Mouse (Mus musculus): ENCODE data around the gene Tspoap1. TPM values are rescaled to one million over a fixed set of nuclear protein-coding genes. Genes with fewer than 3 reads are reported as not detected.

Gene Tspoap1
- not detected for polyA plus RNA-seq (2014; fragmentation: Illumina TruSeq; extraction: RNeasy Lipid Tissue Mini Kit (QIAGEN cat#74804); ENCODE audit: low read depth, low replicate concordance)

DNA sequence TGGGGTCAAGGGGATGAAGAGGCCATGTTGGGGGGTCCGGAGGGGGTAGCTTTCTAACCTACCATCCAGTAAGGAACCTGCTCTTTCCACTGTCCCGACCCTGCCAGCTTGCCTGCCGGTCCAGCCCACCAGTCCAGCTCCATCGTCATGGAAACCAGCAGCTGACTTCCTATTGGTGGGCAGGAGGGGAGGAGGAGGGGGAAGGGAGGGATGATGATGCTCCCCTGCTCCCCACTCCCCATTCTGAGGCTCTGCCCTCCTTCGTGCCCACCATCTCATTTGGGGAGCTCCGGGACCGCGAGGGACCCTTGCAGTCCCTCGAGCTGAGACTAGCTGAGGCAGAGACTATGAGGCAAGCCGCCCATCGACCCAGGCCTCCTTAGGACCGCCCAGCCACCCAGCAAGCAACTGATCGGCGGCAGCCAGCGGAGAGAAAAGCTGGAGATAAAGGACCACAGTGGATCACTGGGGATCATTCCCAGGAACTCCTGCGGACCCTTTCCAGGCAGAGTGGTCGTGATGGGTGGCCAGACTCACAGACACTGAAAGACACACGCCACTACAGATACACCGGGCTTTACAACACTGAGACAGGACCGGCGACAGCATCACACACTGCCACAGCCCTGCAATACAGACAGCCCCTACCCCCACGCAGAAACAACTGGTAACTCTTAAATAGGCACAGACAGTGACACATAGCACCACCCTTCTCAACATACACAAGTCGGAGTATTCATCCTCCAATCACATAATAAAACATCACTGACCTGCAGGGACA is at the start of gene Tspoap1:
Gene Tspoap1, plus strand, starts transcription at position 241 of the 781 bp plus-strand sequence.

DNA sequence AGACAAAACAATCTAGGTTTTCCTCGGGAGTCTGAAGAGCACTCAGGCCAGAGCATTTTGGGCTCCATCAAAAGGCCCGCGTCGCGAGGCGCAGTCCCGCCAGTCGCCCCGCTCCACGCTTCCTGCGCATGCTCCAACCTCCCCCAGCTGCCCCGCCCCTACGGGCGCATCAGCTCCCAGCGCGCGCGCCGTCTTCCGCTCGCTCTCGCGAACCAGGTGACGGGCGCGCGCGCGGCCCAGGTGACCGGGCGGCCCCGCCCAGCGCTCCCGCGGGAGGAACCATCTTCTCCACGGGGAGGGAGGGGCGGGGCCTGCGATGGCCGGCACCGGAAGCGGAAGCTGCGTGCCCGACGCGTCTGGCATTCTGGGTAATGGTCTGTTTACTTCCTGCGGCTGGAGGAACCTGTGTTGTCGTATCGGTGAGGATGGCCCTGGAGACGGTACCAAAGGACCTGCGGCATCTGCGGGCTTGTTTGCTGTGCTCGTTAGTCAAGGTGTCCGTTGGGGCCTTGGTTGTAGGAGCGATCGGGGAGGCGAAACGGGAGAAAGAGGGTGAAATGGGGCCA is 23.1 kb upstream of the Tspoap1 start, which contains the start of gene Supt4a:
Gene Supt4a, plus strand, starts transcription at position 378 of the 566 bp plus-strand sequence.

DNA sequence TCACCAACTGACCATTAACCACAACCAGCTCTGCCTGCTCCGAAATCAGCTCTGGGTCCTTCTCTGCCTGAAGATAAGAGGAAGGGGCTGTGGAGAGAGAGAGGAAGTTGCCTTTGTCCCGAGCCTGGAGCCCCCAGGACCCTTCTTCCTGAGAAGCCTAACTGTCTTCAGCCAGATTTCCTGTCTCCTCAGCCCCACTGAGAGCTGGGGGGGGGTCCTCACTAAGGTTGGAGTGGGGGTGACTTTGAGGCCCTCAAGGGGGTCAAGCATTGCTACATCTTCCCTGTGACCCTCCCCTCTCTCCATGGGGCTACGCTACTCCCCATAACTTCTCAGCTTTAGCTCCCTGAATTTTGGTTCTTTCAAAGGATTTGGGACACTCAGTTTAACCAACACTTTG is 33.1 kb downstream of the Tspoap1 start, which contains the start of gene Mpo:
Gene Mpo, plus strand, starts transcription at position 122 of the 400 bp plus-strand sequence.

DNA sequence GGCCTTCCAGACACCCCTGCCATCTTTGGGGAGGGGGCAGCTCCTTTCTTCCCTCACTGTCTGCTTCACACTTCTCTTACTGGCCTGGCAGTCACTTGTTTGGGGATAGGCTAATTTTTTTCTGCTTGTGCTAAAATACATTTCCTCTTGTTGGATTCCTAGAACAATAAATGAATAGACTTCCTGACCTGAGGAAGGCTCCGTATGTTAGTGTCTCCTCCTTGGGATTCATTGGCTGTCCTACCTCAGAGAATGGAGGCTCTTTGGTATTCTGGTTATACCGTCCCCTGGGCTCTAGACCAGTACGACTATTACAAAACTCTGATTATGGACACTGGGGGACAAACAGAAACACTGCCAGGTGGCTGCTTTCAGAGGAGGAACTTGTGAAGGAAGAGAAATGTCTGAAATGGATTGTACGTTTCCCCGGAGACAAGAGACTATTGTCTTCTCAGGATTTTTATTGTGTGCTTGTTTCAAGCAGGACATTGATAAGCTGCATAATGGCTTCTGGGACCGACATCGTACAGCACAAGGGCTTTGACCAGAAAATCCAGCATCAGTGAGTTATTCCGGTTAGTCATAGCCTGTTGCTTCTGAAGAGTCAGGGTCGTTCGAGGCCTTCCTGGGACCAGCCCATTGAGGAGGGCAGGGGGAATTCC is 68.0 kb downstream of the Tspoap1 start, which contains the start of gene Lpo:
Gene Lpo, minus strand, starts transcription at position 51 of the 662 bp plus-strand sequence.

Other genes with a start within 250 kb of the Tspoap1 start
- not detected for gene Gm11492, start 193.9 kb upstream of the Tspoap1 start, polyA plus RNA-seq (2014; fragmentation: Illumina TruSeq; extraction: RNeasy Lipid Tissue Mini Kit (QIAGEN cat#74804); ENCODE audit: low read depth, low replicate concordance)
- gene Sept4, start 191.6 kb upstream of the Tspoap1 start, polyA plus RNA-seq (2014; fragmentation: Illumina TruSeq; extraction: RNeasy Lipid Tissue Mini Kit (QIAGEN cat#74804); ENCODE audit: low read depth, low replicate concordance), result 49.7 TPM
- gene Mtmr4, start 168.4 kb upstream of the Tspoap1 start, polyA plus RNA-seq (2014; fragmentation: Illumina TruSeq; extraction: RNeasy Lipid Tissue Mini Kit (QIAGEN cat#74804); ENCODE audit: low read depth, low replicate concordance), result 12.4 TPM
- gene Hsf5, start 143.4 kb upstream of the Tspoap1 start, polyA plus RNA-seq (2014; fragmentation: Illumina TruSeq; extraction: RNeasy Lipid Tissue Mini Kit (QIAGEN cat#74804); ENCODE audit: low read depth, low replicate concordance), result not detected
- gene Rnf43, start 97.8 kb upstream of the Tspoap1 start, polyA plus RNA-seq (2014; fragmentation: Illumina TruSeq; extraction: RNeasy Lipid Tissue Mini Kit (QIAGEN cat#74804); ENCODE audit: low read depth, low replicate concordance), result 0.68 TPM
- gene Supt4a, start 23.0 kb upstream of the Tspoap1 start, polyA plus RNA-seq (2014; fragmentation: Illumina TruSeq; extraction: RNeasy Lipid Tissue Mini Kit (QIAGEN cat#74804); ENCODE audit: low read depth, low replicate concordance), result 51.4 TPM
- not detected for gene Mpo, start 33.0 kb downstream of the Tspoap1 start, polyA plus RNA-seq (2014; fragmentation: Illumina TruSeq; extraction: RNeasy Lipid Tissue Mini Kit (QIAGEN cat#74804); ENCODE audit: low read depth, low replicate concordance)
- gene Lpo, start 67.7 kb downstream of the Tspoap1 start, polyA plus RNA-seq (2014; fragmentation: Illumina TruSeq; extraction: RNeasy Lipid Tissue Mini Kit (QIAGEN cat#74804); ENCODE audit: low read depth, low replicate concordance), result not detected
- 3.6 TPM for gene Mks1, start 92.7 kb downstream of the Tspoap1 start, polyA plus RNA-seq (2014; fragmentation: Illumina TruSeq; extraction: RNeasy Lipid Tissue Mini Kit (QIAGEN cat#74804); ENCODE audit: low read depth, low replicate concordance)
- gene Epx, start 115.0 kb downstream of the Tspoap1 start, polyA plus RNA-seq (2014; fragmentation: Illumina TruSeq; extraction: RNeasy Lipid Tissue Mini Kit (QIAGEN cat#74804); ENCODE audit: low read depth, low replicate concordance), result not detected
- gene Olfr462, start 131.7 kb downstream of the Tspoap1 start, polyA plus RNA-seq (2014; fragmentation: Illumina TruSeq; extraction: RNeasy Lipid Tissue Mini Kit (QIAGEN cat#74804); ENCODE audit: low read depth, low replicate concordance), result not detected
- gene Olfr463, start 136.8 kb downstream of the Tspoap1 start, polyA plus RNA-seq (2014; fragmentation: Illumina TruSeq; extraction: RNeasy Lipid Tissue Mini Kit (QIAGEN cat#74804); ENCODE audit: low read depth, low replicate concordance), result not detected
- gene Olfr464, start 160.4 kb downstream of the Tspoap1 start, polyA plus RNA-seq (2014; fragmentation: Illumina TruSeq; extraction: RNeasy Lipid Tissue Mini Kit (QIAGEN cat#74804); ENCODE audit: low read depth, low replicate concordance), result not detected
- 535 TPM for gene Dynll2, start 227.0 kb downstream of the Tspoap1 start, polyA plus RNA-seq (2014; fragmentation: Illumina TruSeq; extraction: RNeasy Lipid Tissue Mini Kit (QIAGEN cat#74804); ENCODE audit: low read depth, low replicate concordance)